Mouse (Mus musculus) B cell, adult 62 days (primary cell): Measurements from ENCODE around the gene Rab5a. TPM values are rescaled to one million over a fixed set of nuclear protein-coding genes. Genes with fewer than 3 reads are reported as not detected.

Source experiments
- total RNA-seq: library from RNA; stranded (reverse); gene quantifications from 4 replicates; pipeline ENCODE4 v1.2.4, GENCODE M21; 2023

The Rab5a gene
- 82.2 to 86.4 TPM (median 85.3 TPM) in 4 replicates for total RNA-seq

DNA sequence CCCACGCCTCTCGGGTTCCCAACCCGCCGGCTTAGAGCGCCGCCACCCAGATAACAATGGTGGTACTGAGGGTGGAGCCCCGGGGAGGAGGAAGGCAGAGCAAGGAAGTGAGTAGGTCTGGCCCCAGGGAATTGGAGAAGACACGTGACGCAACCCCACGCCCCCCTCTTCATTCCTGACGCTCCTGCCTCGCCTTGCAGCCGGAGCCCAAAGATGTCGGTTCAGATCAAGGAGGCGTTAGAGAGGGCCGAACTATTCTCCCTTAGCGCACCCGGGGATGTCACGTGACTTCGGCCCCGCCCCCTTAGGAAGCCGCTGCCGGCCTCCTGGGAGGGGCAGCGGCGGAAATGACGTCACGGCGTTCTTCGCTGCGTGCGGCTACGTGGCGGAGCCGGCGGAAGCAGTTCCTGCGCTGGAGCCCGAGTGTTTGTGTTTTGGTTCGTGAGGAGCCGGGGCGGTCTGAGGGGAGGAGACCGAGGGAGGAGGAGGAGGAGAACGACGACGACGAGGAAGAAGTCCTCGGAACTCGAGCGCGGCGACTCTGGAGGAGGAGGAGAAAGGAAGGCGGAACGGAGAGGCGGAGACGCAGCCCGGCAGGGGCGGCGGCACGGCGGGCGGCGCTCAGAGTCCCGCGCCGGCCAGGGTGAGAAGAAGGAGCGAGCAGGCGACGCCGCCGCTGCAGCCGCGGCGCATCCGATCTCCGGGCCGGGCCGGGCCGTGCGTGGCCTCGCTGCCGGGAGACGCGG, at the start of gene Rab5a:
Gene Rab5a, plus strand, starts transcription at position 377 of the 746 bp plus-strand sequence.

GRCm38 (mm10) chr17:53462603-53463495, 16.2 kb upstream of the Rab5a start, which contains the start of gene Efhb:
Gene Efhb (minus strand): TSS chr17:53463321.

GRCm38 (mm10) chr17:53539351-53539750, 60.3 kb downstream of the Rab5a start, which contains the start of gene Pp2d1:
Gene Pp2d1 (minus strand): TSS chr17:53539451.

Other genes with a start within 250 kb of the Rab5a start
- 0.39 to 0.63 TPM (median 0.53 TPM) in 4 replicates for gene Efhb, start 15.9 kb upstream of the Rab5a start, total RNA-seq
- gene Pp2d1, start 60.2 kb downstream of the Rab5a start, total RNA-seq = not detected in 4 replicates
- 28.3 to 49.5 TPM (median 39.7 TPM) in 4 replicates for gene Kat2b, start 87.6 kb downstream of the Rab5a start, total RNA-seq
- 0.37 to 0.73 TPM (median 0.53 TPM) in 4 replicates for gene Sgo1, start 210.1 kb downstream of the Rab5a start, total RNA-seq